Mouse (Mus musculus) inflammation-experienced regulatory T-cells (primary cell): Measurements from ENCODE around the gene Ears2. TPM values are rescaled to one million over a fixed set of nuclear protein-coding genes. Genes with fewer than 3 reads are reported as not detected.

ENCODE experiments used
- polyA plus RNA-seq, 2 experiments: library from polyadenylated mRNA; unstranded; fragments of 100-300 nt; shearing (Covaris generic); gene quantifications; one replicate each; pipeline ENCODE4 v1.2.1; 2017

The Ears2 gene
- polyA plus RNA-seq: 10 to 100 TPM; 19.5 to 24.5 TPM

GRCm38 (mm10) chr7:122066945-122067516 lies at the start of gene Ears2, which contains the start of gene Ubfd1:
Gene Ears2, minus strand, starts transcription at chr7:122067263.
Gene Ubfd1, plus strand, starts transcription at chr7:122067175.

GRCm38 (mm10) chr7:122101747-122102244 lies 34.7 kb upstream of the Ears2 start, which contains the start of gene Ndufab1:
Gene Ndufab1, minus strand, starts transcription at chr7:122101886.

GRCm38 (mm10) chr7:122020667-122021354 lies 46.3 kb downstream of the Ears2 start, which contains the start of gene Gga2:
Gene Gga2, minus strand, starts transcription at chr7:122021222.

Other genes with a start within 250 kb of the Ears2 start
- under 1 TPM; 0.22 to 0.25 TPM for gene Scnn1b, start 202.2 kb downstream of the Ears2 start, polyA plus RNA-seq
- gene Cog7, start 85.6 kb downstream of the Ears2 start, polyA plus RNA-seq: 10 to 100 TPM; 13.8 to 17.7 TPM
- 10 to 100 TPM in 1 of 2 experiments, 1 to 10 TPM in 1; 7.8 to 14.7 TPM for gene Gga2, start 46.0 kb downstream of the Ears2 start, polyA plus RNA-seq
- 10 to 100 TPM; 42.5 to 54.1 TPM for gene Ubfd1, start 88 bp downstream of the Ears2 start, polyA plus RNA-seq
- 100 to 1,000 TPM; 211 to 215 TPM for gene Ndufab1, start 34.6 kb upstream of the Ears2 start, polyA plus RNA-seq
- gene Palb2, start 65.7 kb upstream of the Ears2 start, polyA plus RNA-seq: 10 to 100 TPM in 1 of 2 experiments, 1 to 10 TPM in 1; 5.3 to 12.1 TPM
- gene Dctn5, start 65.8 kb upstream of the Ears2 start, polyA plus RNA-seq: 100 to 1,000 TPM; 119 to 142 TPM
- 1 to 10 TPM in 1 of 2 experiments, not detected in 1; 3.1 TPM for gene Plk1, start 92.2 kb upstream of the Ears2 start, polyA plus RNA-seq
- under 1 TPM; 0.07 to 0.18 TPM for gene Ern2, start 118.9 kb upstream of the Ears2 start, polyA plus RNA-seq
- not detected for gene Chp2, start 152.2 kb upstream of the Ears2 start, polyA plus RNA-seq
- 100 to 1,000 TPM; 111 to 118 TPM for gene Prkcb, start 221.5 kb upstream of the Ears2 start, polyA plus RNA-seq